Mouse (Mus musculus): ENCODE results near the gene Psmd13. TPM values are rescaled to one million over a fixed set of nuclear protein-coding genes. Genes with fewer than 3 reads are reported as not detected.
"Not testable (repeated sequence)": the region's sequence is repeated elsewhere in the genome, so short reads cannot be mapped to it uniquely, and the experiment has no call there.

The Psmd13 gene
- polyA plus RNA-seq, 2 experiments from 2014 or later = 110 to 160 TPM

GRCm38 (mm10) chr7:140856785-140857549, 24.8 kb upstream of the Psmd13 start, which contains the start of gene Ric8a:
Ric8a (plus strand) TSS chr7:140856957.
- peak; percentile 70 for ATAC-seq

- ATAC-seq = peak; percentile 31
Measured at GRCm38 (mm10) chr7:140857550-140858505, 23.9 kb upstream of the Psmd13 start, which contains the start of gene Bet1l. Bet1l (minus strand) TSS chr7:140857577.

- no peak for ATAC-seq
Measured at GRCm38 (mm10) chr7:140858746-140859145, 23.0 kb upstream of the Psmd13 start.

GRCm38 (mm10) chr7:140859997-140860396, 21.8 kb upstream of the Psmd13 start:
- ATAC-seq = no peak

DNA sequence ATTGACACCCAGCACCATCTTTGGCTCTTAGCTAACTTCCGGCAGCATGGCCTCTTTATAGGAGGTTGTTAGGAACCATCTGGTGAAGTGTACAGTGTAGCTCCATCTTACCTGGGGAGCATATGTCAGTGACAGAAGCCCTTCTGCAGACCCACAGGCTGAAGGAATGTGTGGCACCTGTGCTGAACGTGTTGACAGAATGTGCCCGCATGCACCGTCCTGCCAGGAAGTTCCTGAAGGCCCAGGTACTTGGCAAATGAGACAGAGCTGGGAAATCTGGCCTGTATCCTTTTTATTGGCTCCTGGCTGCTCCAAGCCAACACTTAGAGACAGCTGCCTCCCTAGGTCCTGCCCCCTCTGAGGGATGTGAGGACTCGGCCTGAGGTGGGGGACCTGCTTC, 21.0 kb upstream of the Psmd13 start:
- ATAC-seq = no peak

GRCm38 (mm10) chr7:140864761-140865160, 17.0 kb upstream of the Psmd13 start:
- no peak for ATAC-seq

GRCm38 (mm10) chr7:140874224-140874623, 7.5 kb upstream of the Psmd13 start:
- no peak for ATAC-seq

DNA sequence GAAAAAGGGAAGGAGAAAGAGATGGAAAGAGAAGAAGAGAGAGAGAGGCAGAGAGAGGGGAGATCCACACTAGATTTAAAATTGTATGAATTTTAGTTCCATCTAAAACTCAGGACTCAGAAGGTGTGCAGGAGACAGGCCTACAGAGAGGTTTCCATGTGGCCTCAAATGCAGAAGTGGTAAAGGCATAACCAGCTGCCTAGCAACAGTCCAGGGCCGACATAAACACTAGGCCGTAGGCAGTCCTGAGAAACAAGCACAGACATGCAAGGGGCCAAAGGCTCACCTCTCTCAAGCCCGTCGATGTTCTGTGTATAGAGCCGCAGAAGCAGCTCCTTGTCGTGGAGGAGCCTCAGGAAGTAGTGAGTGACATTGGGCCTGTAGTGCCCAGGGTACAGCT, 4.4 kb upstream of the Psmd13 start:
- ATAC-seq = no peak

DNA sequence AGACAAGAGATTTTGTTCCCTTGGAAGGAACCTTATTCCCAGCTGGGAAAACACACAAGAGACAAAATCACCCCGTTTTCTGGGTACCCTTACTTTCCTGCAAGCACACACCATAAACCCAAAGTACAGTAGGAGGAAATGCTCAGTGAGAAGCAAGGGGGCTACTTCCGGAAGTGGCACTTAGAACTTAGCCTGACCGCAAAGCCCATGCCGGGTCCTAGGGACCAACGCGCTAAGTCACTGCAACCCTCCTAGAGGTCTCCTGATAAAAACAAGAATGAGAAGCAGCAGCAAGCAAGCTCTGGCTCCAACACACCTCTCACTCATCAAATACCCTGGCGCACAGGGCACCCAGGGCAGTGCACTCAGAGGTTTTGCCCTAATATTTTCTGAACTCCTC, 2.4 kb upstream of the Psmd13 start:
- ATAC-seq = no peak

DNA sequence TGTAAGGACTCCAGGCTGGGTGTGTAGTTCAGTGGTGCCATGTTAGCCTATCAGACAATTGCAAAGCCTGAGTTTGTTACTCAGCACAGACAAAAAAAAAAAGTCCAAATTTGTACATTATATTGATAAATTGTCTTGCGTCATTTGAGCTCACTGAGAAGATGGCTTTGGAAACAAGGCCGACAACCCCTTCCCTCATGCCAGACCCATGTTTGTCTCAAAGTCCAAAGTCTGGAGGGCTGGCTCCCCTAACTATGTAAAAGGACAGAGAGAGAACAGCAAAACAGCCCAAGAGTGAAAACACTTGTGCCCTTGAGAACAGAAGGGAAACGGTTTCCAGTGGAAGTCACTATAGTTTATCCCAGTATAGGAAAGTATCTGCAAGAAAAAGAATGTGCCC, 1.3 kb upstream of the Psmd13 start:
- ATAC-seq = no peak

DNA sequence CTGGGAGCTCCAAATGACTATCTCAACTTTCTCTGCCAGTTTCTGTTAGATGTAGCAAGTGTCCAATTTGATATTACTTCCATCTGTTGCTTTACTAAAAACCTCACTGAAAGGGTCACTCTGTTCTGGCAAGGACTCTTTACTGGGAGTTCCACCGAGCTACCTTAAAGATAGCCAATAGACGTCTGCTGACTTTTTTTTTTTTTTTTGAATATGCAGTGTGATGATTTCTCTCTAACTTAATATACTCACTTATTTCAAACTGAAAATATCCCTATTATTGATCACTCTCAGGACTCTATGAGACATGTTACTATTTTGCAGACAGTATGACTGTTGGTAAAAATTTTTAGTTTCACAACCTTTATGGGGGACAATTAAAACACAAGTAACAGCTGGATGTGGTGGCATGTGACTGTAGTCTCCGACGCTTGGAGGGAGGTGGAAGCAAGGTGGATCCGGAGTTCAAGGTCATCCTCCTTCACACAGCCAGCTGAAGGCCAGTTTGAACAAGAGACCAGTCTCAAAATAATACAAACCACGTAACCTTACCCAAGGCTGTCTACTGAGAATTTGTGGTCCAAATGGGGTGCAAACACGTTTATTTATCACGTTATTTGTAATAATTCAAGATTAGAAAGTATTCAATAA, 778 bp upstream of the Psmd13 start:
- ATAC-seq = no peak

DNA sequence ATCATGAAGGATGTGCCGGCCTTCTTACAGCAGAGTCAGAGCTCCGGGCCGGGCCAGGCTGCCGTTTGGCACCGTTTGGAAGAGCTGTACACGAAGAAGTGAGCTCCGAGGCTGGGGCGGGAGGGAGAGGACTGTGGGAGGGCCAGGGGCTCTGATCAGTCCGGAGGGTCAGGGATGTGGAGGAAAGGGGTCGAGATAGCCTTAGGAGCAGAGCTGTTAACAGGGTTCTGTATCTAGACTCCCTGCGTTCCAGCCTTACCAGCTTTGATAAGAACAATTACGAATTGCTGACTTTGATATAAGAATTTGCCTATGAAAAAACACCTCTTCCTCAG, 668 bp downstream of the Psmd13 start:
- ATAC-seq = no peak

DNA sequence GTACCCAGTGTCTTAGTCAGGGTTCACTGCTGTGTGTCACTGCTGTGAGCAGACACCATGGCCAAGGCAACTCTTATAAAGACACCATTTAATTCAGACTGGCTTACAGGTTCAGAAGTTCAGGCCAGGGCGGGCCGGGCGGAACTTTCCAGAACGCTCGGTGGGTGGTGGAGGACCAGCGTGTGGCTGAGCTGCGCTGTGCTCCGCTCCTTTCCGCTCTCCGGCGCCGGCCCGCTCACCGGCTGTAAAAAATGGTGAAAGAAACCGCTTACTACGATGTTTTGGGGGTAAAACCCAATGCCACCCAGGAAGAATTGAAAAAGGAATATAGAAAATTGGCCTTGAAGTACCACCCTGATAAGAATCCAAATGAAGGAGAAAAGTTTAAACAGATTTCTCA, 8.9 kb downstream of the Psmd13 start:
- ATAC-seq = not testable (repeated sequence)

DNA sequence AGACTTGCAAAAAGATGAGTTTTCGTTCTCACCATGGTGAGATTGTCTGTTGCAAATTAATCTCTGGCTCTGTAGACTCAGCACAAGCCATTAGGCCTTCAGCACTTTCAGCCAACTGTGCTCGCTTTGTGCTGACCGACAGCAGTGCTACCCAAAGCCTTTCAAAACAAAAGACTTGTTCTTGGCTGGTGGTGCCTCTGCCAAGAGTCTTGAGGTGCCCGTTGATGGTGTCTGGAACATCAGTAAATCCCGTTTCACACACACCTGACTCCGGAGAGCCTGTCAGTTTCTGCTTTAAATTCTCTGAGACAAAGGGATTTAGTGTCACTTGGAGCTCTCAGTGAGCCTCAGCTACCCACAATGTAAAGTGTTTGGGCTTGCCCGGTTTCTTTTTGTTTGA, 12.3 kb downstream of the Psmd13 start:
- no peak for ATAC-seq

- no peak for ATAC-seq
Measured at GRCm38 (mm10) chr7:140894611-140895010, 12.8 kb downstream of the Psmd13 start.

- ATAC-seq = no peak
Measured at GRCm38 (mm10) chr7:140897863-140898262, 16.1 kb downstream of the Psmd13 start.

GRCm38 (mm10) chr7:140899121-140899520, 17.4 kb downstream of the Psmd13 start:
- no peak for ATAC-seq

DNA sequence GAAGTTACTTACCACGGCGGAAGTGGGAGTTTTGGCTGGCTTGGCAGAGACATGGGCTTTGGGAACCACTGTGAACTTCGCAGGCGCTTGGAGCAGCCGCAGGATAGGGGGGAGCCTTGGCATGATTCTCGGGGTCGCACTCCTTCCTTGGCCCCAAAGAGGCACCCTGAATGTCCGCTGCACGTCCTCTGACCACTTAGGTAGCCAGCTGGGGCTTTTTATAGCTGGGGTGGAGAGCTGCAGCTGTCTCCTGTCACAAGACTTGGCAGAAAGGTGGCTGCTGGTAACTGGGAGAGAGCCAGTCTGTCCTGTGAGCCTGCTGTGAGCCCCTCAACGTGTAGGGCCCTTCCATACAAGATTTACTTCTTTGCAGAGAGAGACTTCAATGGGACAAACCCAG, 18.5 kb downstream of the Psmd13 start, which contains the start of gene Cox8b:
Gene Cox8b, minus strand, starts transcription at position 227 of the 400 bp plus-strand sequence.
- ATAC-seq = no peak

- ATAC-seq = no peak
Measured at GRCm38 (mm10) chr7:140902036-140902875, 20.5 kb downstream of the Psmd13 start.

DNA sequence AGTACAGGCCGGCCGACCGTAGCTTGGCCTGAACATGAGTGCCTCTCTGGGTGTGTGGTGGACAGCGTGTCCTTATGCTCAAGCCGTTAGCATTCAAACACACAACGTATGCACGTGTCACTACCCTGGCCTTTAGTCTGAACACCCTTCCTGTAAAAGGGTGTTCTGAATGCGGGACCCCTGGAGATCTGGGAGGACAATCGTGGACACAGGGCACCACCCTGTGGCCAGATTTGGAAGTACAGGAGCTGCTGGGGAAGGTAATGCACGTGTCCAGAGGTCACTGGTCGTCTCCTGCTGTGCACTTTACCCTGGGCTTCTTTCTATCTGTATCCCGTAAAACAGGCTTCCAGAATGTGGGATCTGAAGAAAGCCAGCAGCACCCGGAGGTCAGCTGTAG, 21.4 kb downstream of the Psmd13 start:
- ATAC-seq = no peak

- no peak for ATAC-seq
Measured at GRCm38 (mm10) chr7:140905642-140906081, 23.9 kb downstream of the Psmd13 start.

DNA sequence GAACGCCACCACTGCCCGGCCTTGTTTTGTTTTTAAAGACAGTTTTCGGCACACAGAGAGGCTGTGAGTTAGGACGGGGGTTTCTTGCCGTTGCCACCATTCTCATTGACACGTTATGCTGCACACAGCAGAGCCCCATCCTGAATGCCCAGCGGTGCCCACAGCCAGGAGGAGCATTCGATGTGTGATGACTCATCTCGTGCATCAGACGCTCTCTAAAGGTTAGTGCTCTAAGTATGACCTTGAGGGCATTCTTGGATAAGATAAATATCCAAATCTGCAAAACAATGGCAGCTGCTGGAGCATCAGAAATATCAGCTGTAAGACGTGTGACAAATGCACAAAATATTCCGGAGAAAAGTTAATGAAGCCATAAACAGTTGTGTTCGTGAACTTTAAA, 25.4 kb downstream of the Psmd13 start:
- no peak for ATAC-seq
